Comparison of ENCODE assay signal across 35 mouse cellular contexts in genomic region chr11:95098346-95099095, GRCm38 (mm10). TPM values are rescaled to one million over a fixed set of nuclear protein-coding genes. Genes with fewer than 3 reads are reported as not detected.
DNase-seq lines count a peak whose midpoint lies in the region; ATAC-seq and TF ChIP-seq lines count a peak whose summit lies in the region.
"Had no signal": no experiment of that assay in that cellular context is flagged by ENCODE, and none has a peak within 500 bp of the region (broad histone marks: within the 10 kb centered on the region; RNA-seq: fewer than 3 reads in every experiment).

No protein-coding gene starts in this region.

- no peak for TF ChIP-seq RAD21 in CH12.LX (IDR thresholded peaks at IDR 0.05; ENCODE audit: low read depth, low read length)

- no peaks in the 10 kb centered on the region for H3K27me3 ChIP-seq in limb, embryonic 15.5 days
- H3K27me3 ChIP-seq in limb, embryonic 10.5 days (ENCODE audit: low read depth, poor library complexity, severe bottlenecking), result no peaks in the 10 kb centered on the region
- H3K27me3 ChIP-seq in CH12.LX (replicated peaks), result no peaks in the 10 kb centered on the region
- H3K27me3 ChIP-seq in intestine, embryonic 16.5 days (replicated peaks; ENCODE audit: control insufficient read depth, insufficient read depth, low read length), result no peaks in the 10 kb centered on the region; the same call in 1 of the 2 replicates
- no peaks in the 10 kb centered on the region for H3K27me3 ChIP-seq in hindbrain, embryonic 12.5 days
- H3K27me3 ChIP-seq: embryonic facial prominence, embryonic 15.5 days; forebrain, embryonic 13.5 days; heart, embryonic 15.5 days; midbrain, embryonic 15.5 days had no signal

- H3K9ac ChIP-seq in limb, embryonic 15.5 days, result no peak overlapping the region
- peak overlapping the region; percentile 14; the same call in 1 of the 2 replicates for H3K9ac ChIP-seq in CH12.LX (ENCODE audit: insufficient read depth, low read depth)
- no peak overlapping the region for H3K9ac ChIP-seq in intestine, embryonic 16.5 days (ENCODE audit: low read depth, low read length)
- H3K9ac ChIP-seq in hindbrain, embryonic 12.5 days, result no peak overlapping the region
- H3K9ac ChIP-seq: embryonic facial prominence, embryonic 15.5 days; forebrain, embryonic 13.5 days; heart, embryonic 15.5 days; hindbrain, embryonic 13.5 days; liver, embryonic 14.5 days; midbrain, embryonic 15.5 days had no signal

- no peak overlapping the region for H3K4me2 ChIP-seq in limb, embryonic 15.5 days
- no peak overlapping the region for H3K4me2 ChIP-seq in CH12.LX (ENCODE audit: insufficient read depth, low read depth, poor library complexity, severe bottlenecking)
- no peak overlapping the region for H3K4me2 ChIP-seq in intestine, embryonic 16.5 days (ENCODE audit: low read depth, low read length)
- H3K4me2 ChIP-seq in hindbrain, embryonic 12.5 days (replicated peaks), result no peak overlapping the region
- H3K4me2 ChIP-seq: embryonic facial prominence, embryonic 15.5 days; forebrain, embryonic 13.5 days; heart, embryonic 15.5 days; hindbrain, embryonic 13.5 days; midbrain, embryonic 15.5 days had no signal

- peaks cover 29% of the 10 kb centered on the region for H3K4me1 ChIP-seq in limb, embryonic 15.5 days
- peaks cover 33% of the 10 kb centered on the region for H3K4me1 ChIP-seq in limb, embryonic 10.5 days
- H3K4me1 ChIP-seq in CH12.LX (ENCODE audit: control insufficient read depth in 1 of 2, insufficient read depth in 2 of 2), result peaks cover 53 to 83% of the 10 kb centered on the region in 2 experiments
- H3K4me1 ChIP-seq in intestine, embryonic 16.5 days (ENCODE audit: control insufficient read depth, insufficient read depth, low read length), result peaks cover 32% of the 10 kb centered on the region
- H3K4me1 ChIP-seq in hindbrain, embryonic 12.5 days, result peaks cover 14% of the 10 kb centered on the region; the same call in 1 of the 2 replicates

- H3K4me3 ChIP-seq in limb, embryonic 15.5 days, result no peak overlapping the region
- H3K4me3 ChIP-seq in limb, embryonic 10.5 days, result no peak overlapping the region
- H3K4me3 ChIP-seq in CH12.LX (replicated peaks in 1 of 3; ENCODE audit: low read depth in 2 of 3, low read length in 2 of 3, poor library complexity in 1 of 3), result no peak overlapping the region
- no peak overlapping the region for H3K4me3 ChIP-seq in intestine, embryonic 16.5 days (ENCODE audit: low read length)
- no peak overlapping the region for H3K4me3 ChIP-seq in hindbrain, embryonic 12.5 days
- H3K4me3 ChIP-seq: embryonic facial prominence, embryonic 15.5 days; forebrain, embryonic 13.5 days; heart, embryonic 15.5 days; hindbrain, embryonic 13.5 days; midbrain, embryonic 10.5 days; midbrain, embryonic 15.5 days had no signal

- in situ Hi-C loops in CH12.LX (cut with MboI; ENCODE audit: low pct_ligation_motif_present, low pct_unique_long_range_greater_than_20kb, low sequenced_read_pairs), result no loop called here

- 73% methylated on average over 5 of the region's 5 CpGs for WGBS in limb, embryonic 15.5 days
- WGBS in limb, embryonic 10.5 days, result 77% methylated on average over 5 of the region's 5 CpGs
- WGBS in intestine, embryonic 16.5 days, result 73% methylated on average over 5 of the region's 5 CpGs
- WGBS in hindbrain, embryonic 12.5 days, result 84% methylated on average over 5 of the region's 5 CpGs

- dilution Hi-C loops in CH12.LX (cut with MboI; ENCODE audit: extremely low pct_ligation_motif_present, extremely low pct_unique_long_range_greater_than_20kb, low sequenced_read_pairs), result no loop called here

- no peaks in the 10 kb centered on the region for H3K79me2 ChIP-seq in CH12.LX (replicated peaks; ENCODE audit: control insufficient read depth, extremely low read depth, insufficient read depth, poor library complexity, severe bottlenecking)

- no peak for TF ChIP-seq CTCF in CH12.LX (conservative IDR thresholded peaks at IDR 0.05 in 1 of 2, IDR thresholded peaks at IDR 0.05 in 1 of 2; ENCODE audit: low read depth in 2 of 2, low read length in 2 of 2)

- H3K36me3 ChIP-seq in limb, embryonic 15.5 days, result no peaks in the 10 kb centered on the region
- no peaks in the 10 kb centered on the region for H3K36me3 ChIP-seq in limb, embryonic 10.5 days
- no peaks in the 10 kb centered on the region for H3K36me3 ChIP-seq in CH12.LX (replicated peaks in 1 of 2; ENCODE audit: control insufficient read depth in 1 of 2, insufficient read depth in 1 of 2, low read length in 1 of 2)
- H3K36me3 ChIP-seq in intestine, embryonic 16.5 days (ENCODE audit: control insufficient read depth, insufficient read depth, low read length), result no peaks in the 10 kb centered on the region
- H3K36me3 ChIP-seq in hindbrain, embryonic 12.5 days, result no peaks in the 10 kb centered on the region
- H3K36me3 ChIP-seq: embryonic facial prominence, embryonic 15.5 days; heart, embryonic 15.5 days; hindbrain, embryonic 13.5 days; midbrain, embryonic 10.5 days; midbrain, embryonic 15.5 days had no signal

- DNase-seq in limb, embryonic 10.5 days (ENCODE audit: low spot score), result no peak
- no peak for DNase-seq in CH12.LX (ENCODE audit: extremely low read depth)
- no peak for DNase-seq in retina, postnatal 1 day
- DNase-seq in layer of hippocampus, adult 11-12 months (ENCODE audit: low spot score), result no peak
- DNase-seq: adrenal gland, postnatal 36 days; cerebellum, adult 18-20 months; cerebellum, postnatal 10 days; heart, postnatal 36 days; kidney, adult 2 months; kidney, postnatal 36 days; lung, adult 2 months; lung, postnatal 14 days; right cerebral cortex, adult 18-20 months; spleen, adult 18-20 months; thymus, adult 2 months; thymus, postnatal 36 days had no signal

- TF ChIP-seq POLR2A in CH12.LX (IDR thresholded peaks at IDR 0.05; ENCODE audit: low read depth, low read length), result no peak

- H3K9me3 ChIP-seq in limb, embryonic 15.5 days, result no peaks in the 10 kb centered on the region
- no peaks in the 10 kb centered on the region for H3K9me3 ChIP-seq in limb, embryonic 10.5 days (replicated peaks)
- H3K9me3 ChIP-seq in CH12.LX (replicated peaks; ENCODE audit: low read length), result peaks cover 12% of the 10 kb centered on the region
- H3K9me3 ChIP-seq in intestine, embryonic 16.5 days (ENCODE audit: control insufficient read depth, low read length), result no peaks in the 10 kb centered on the region
- no peaks in the 10 kb centered on the region for H3K9me3 ChIP-seq in hindbrain, embryonic 12.5 days (replicated peaks)
- H3K9me3 ChIP-seq: embryonic facial prominence, embryonic 15.5 days; forebrain, embryonic 13.5 days; hindbrain, embryonic 13.5 days; midbrain, embryonic 10.5 days; midbrain, embryonic 15.5 days had no signal

- no peak; the same call in 1 of the 2 replicates for ATAC-seq in limb, embryonic 15.5 days (ENCODE audit: insufficient number of reproducible peaks, low FRiP score, low TSS enrichment, low read depth)
- ATAC-seq in intestine, embryonic 16.5 days, result no peak
- no peak for ATAC-seq in hindbrain, embryonic 12.5 days (ENCODE audit: low FRiP score)
- ATAC-seq: forebrain, embryonic 13.5 days; midbrain, embryonic 15.5 days had no signal

- TF ChIP-seq EP300 in CH12.LX (IDR thresholded peaks at IDR 0.05; ENCODE audit: low read length), result no peak

- peak overlapping the region; percentile 58; the same call in 1 of the 2 replicates for H3K27ac ChIP-seq in limb, embryonic 15.5 days
- no peak overlapping the region; the same call in 1 of the 2 replicates for H3K27ac ChIP-seq in limb, embryonic 10.5 days
- H3K27ac ChIP-seq in CH12.LX (ENCODE audit: insufficient read depth, low read depth), result peak overlapping the region; percentile 79; the same call in 1 of the 2 replicates
- peak overlapping the region; percentile 72 for H3K27ac ChIP-seq in intestine, embryonic 16.5 days (ENCODE audit: low read length)
- no peak overlapping the region for H3K27ac ChIP-seq in hindbrain, embryonic 12.5 days
- H3K27ac ChIP-seq: forebrain, embryonic 13.5 days; heart, embryonic 15.5 days; hindbrain, embryonic 13.5 days; liver, embryonic 14.5 days; midbrain, embryonic 10.5 days; midbrain, embryonic 15.5 days had no signal

RNA-seq across cellular contexts. Expression of gene Dlx3, which starts 21.4 kb away (rescaled TPM):
- 17.7 and 20.9 TPM in 2 replicates for polyA plus RNA-seq in limb, embryonic 15.5 days (2015; fragmentation: Nextera tagmentation; extraction: Ambion mirVana)
- 6.9 and 9.5 TPM in 2 replicates for polyA plus RNA-seq in limb, embryonic 10.5 days (2016; fragmentation: Nextera tagmentation; extraction: Ambion mirVana)
- total RNA-seq in CH12.LX (2012; rRNA removed), result 0.21 and 0.55 TPM in 2 replicates
- 0.08 TPM in 2 replicates for total RNA-seq in CH12.LX (2014; rRNA removed)
- 0.17 and 0.22 TPM in 2 replicates for polyA plus RNA-seq in CH12.LX (2012; ENCODE audit: insufficient read length, low read depth)
- 0.64 and 0.71 TPM in 2 replicates for polyA plus RNA-seq in intestine, embryonic 16.5 days (2015; fragmentation: Nextera tagmentation; extraction: Ambion mirVana)
- polyA plus RNA-seq in hindbrain, embryonic 12.5 days (2016; fragmentation: Nextera tagmentation; extraction: Ambion mirVana), result 4.7 and 7.3 TPM in 2 replicates
- total RNA-seq: adrenal gland, adult 18-20 months; adrenal gland, postnatal 36 days; common myeloid progenitor, adult 5-6 weeks; heart, adult 8-10 months; heart, postnatal 36 days; layer of hippocampus, postnatal 25 days; left cerebral cortex, postnatal 36 days; megakaryocyte progenitor cell, adult 5-6 weeks; MEL; neutrophil, adult 5-6 weeks had no signal
- polyA plus RNA-seq: forebrain, embryonic 13.5 days had no signal

RNA-seq across cellular contexts. Expression of gene Itga3, which starts 21.9 kb away (rescaled TPM):
- 8.9 and 9.5 TPM in 2 replicates for polyA plus RNA-seq in limb, embryonic 15.5 days (2015; fragmentation: Nextera tagmentation; extraction: Ambion mirVana)
- 10.2 and 11.1 TPM in 2 replicates for polyA plus RNA-seq in limb, embryonic 10.5 days (2016; fragmentation: Nextera tagmentation; extraction: Ambion mirVana)
- 34.9 and 53.0 TPM in 2 replicates for total RNA-seq in CH12.LX (2012; rRNA removed)
- total RNA-seq in CH12.LX (2014; rRNA removed), result 5.5 and 5.8 TPM in 2 replicates
- polyA plus RNA-seq in CH12.LX (2012; ENCODE audit: insufficient read length, low read depth), result 8.3 and 9.0 TPM in 2 replicates
- 35.7 and 39.9 TPM in 2 replicates for polyA plus RNA-seq in intestine, embryonic 16.5 days (2015; fragmentation: Nextera tagmentation; extraction: Ambion mirVana)
- polyA plus RNA-seq in hindbrain, embryonic 12.5 days (2016; fragmentation: Nextera tagmentation; extraction: Ambion mirVana), result 8.0 and 9.0 TPM in 2 replicates
- total RNA-seq: megakaryocyte progenitor cell, adult 5-6 weeks; MEL had no signal

RNA-seq across cellular contexts. Expression of gene Dlx4, which starts 47.5 kb away (rescaled TPM):
- 3.3 and 4.4 TPM in 2 replicates for polyA plus RNA-seq in limb, embryonic 15.5 days (2015; fragmentation: Nextera tagmentation; extraction: Ambion mirVana)
- polyA plus RNA-seq in limb, embryonic 10.5 days (2016; fragmentation: Nextera tagmentation; extraction: Ambion mirVana), result 0.85 and 1.9 TPM in 2 replicates
- total RNA-seq in CH12.LX (2012; rRNA removed) (0.21 and 0.25 TPM in 2 replicates), CH12.LX (2014; rRNA removed) (not detected in 2 replicates)
- polyA plus RNA-seq in CH12.LX (2012; ENCODE audit: insufficient read length, low read depth), result not detected in 2 replicates
- polyA plus RNA-seq in intestine, embryonic 16.5 days (2015; fragmentation: Nextera tagmentation; extraction: Ambion mirVana), result 0.11 and 0.12 TPM in 2 replicates
- polyA plus RNA-seq in hindbrain, embryonic 12.5 days (2016; fragmentation: Nextera tagmentation; extraction: Ambion mirVana), result 0.21 and 1.2 TPM in 2 replicates
- total RNA-seq: adrenal gland, adult 18-20 months; adrenal gland, postnatal 36 days; common myeloid progenitor, adult 5-6 weeks; heart, adult 8-10 months; heart, postnatal 36 days; layer of hippocampus, postnatal 25 days; left cerebral cortex, postnatal 36 days; megakaryocyte progenitor cell, adult 5-6 weeks; MEL; neutrophil, adult 5-6 weeks had no signal
- polyA plus RNA-seq: forebrain, embryonic 13.5 days; hindbrain, embryonic 13.5 days; kidney, adult 2 months; kidney, embryonic 16.5 days; midbrain, embryonic 15.5 days had no signal

RNA-seq across cellular contexts. Expression of gene Pdk2, which starts 57.4 kb away (rescaled TPM):
- polyA plus RNA-seq in limb, embryonic 15.5 days (2015; fragmentation: Nextera tagmentation; extraction: Ambion mirVana), result 33.4 and 42.9 TPM in 2 replicates
- 9.8 and 21.2 TPM in 2 replicates for polyA plus RNA-seq in limb, embryonic 10.5 days (2016; fragmentation: Nextera tagmentation; extraction: Ambion mirVana)
- total RNA-seq in CH12.LX (2012; rRNA removed), result not detected in 2 replicates
- not detected in 2 replicates for total RNA-seq in CH12.LX (2014; rRNA removed)
- polyA plus RNA-seq in CH12.LX (2012; ENCODE audit: insufficient read length, low read depth), result not detected in 2 replicates
- 42.2 and 48.2 TPM in 2 replicates for polyA plus RNA-seq in intestine, embryonic 16.5 days (2015; fragmentation: Nextera tagmentation; extraction: Ambion mirVana)
- polyA plus RNA-seq in hindbrain, embryonic 12.5 days (2016; fragmentation: Nextera tagmentation; extraction: Ambion mirVana), result 22.5 and 25.6 TPM in 2 replicates

Comparison
In these comparisons a context has a peak if more than half of its experiments do, and no peak if none do; other contexts are left out.
1. H3K27ac ChIP-seq: peak in limb, embryonic 15.5 days (single experiment), CH12.LX (single experiment) and intestine, embryonic 16.5 days (single experiment); none in limb, embryonic 10.5 days (single experiment) and hindbrain, embryonic 12.5 days (single experiment).